Mouse (Mus musculus) limb, embryonic 14.5 days (tissue): ENCODE measurements around the gene Bcl2a1a. TPM values are rescaled to one million over a fixed set of nuclear protein-coding genes. Genes with fewer than 3 reads are reported as not detected.
"Not testable (repeated sequence)": the region's sequence is repeated elsewhere in the genome, so short reads cannot be mapped to it uniquely, and the experiment has no call there.

Source experiments
- ATAC-seq: fragments of 200-750 bp; cut with Nextera tagmentation; 2 replicates; pipeline ENCODE4 v1.8.0; 2017; ENCODE audit warnings: low read depth, moderate number of reproducible peaks, moderate TSS enrichment; ENCODE audit not compliant: low FRiP score
- DNase-seq: peaks from one replicate; pipeline ENCODE4 v3.0.0-alpha.2; 2015; ENCODE audit warnings: low spot score
- H3K27ac ChIP-seq: fragments of 300-500 bp; sonication (generic); replicated peaks from 2 replicates; pipeline ENCODE4 v1.5.1; 2014; ENCODE audit warnings: low read depth, mild to moderate bottlenecking, low read length, moderate library complexity, mixed read lengths
- H3K27me3 ChIP-seq: fragments of 300-500 bp; sonication (generic); 2 replicates; pipeline ENCODE4 v1.6.1; 2014; ENCODE audit warnings: low read length, mixed read lengths; ENCODE audit not compliant: control insufficient read depth, insufficient read depth
- H3K36me3 ChIP-seq: fragments of 300-500 bp; sonication (generic); 2 replicates; pipeline ENCODE4 v1.6.1; 2014; ENCODE audit warnings: mild to moderate bottlenecking, low read length, moderate library complexity, mixed read lengths; ENCODE audit not compliant: control insufficient read depth, insufficient read depth
- H3K4me1 ChIP-seq: fragments of 300-500 bp; sonication (generic); 2 replicates; pipeline ENCODE4 v1.6.1; 2014; ENCODE audit warnings: antibody characterized with exemption, low read length, mixed read lengths; ENCODE audit not compliant: control insufficient read depth, insufficient read depth
- H3K4me2 ChIP-seq: fragments of 300-500 bp; sonication (generic); replicated peaks from 2 replicates; pipeline ENCODE4 v1.6.1; 2014; ENCODE audit warnings: low read depth, mild to moderate bottlenecking, low read length, moderate library complexity; ENCODE audit not compliant: severe bottlenecking
- H3K4me3 ChIP-seq: fragments of 300-500 bp; sonication (generic); replicated peaks from 2 replicates; pipeline ENCODE4 v1.5.1; 2014; ENCODE audit warnings: low read length
- H3K9ac ChIP-seq: fragments of 300-500 bp; sonication (generic); 2 replicates; pipeline ENCODE4 v1.6.1; 2014; ENCODE audit warnings: mild to moderate bottlenecking, low read depth, low read length, moderate library complexity; ENCODE audit not compliant: severe bottlenecking
- H3K9me3 ChIP-seq: fragments of 300-500 bp; sonication (generic); 2 replicates; pipeline ENCODE4 v1.6.1; 2016; ENCODE audit warnings: low read length; ENCODE audit not compliant: control insufficient read depth
- POLR2A ChIP-seq: fragments of 200-500 bp; IDR thresholded peaks from 2 replicates; pipeline ENCODE4 v1.8.0; 2012; ENCODE audit warnings: inconsistent platforms, mild to moderate bottlenecking, moderate library complexity, borderline replicate concordance; ENCODE audit not compliant: insufficient read depth, insufficient read length; ENCODE audit errors: extremely low read depth
- WGBS: fragments of 180-500 bp; shearing (Covaris S2); extraction: QIAGEN DNeasy Blood & Tissue Kit; methylation state at CpG from one replicate; pipeline ENCODE4 v1.1.7; 2014; 5-methylcytosine and 5-hydroxymethylcytosine counted together
- polyA plus RNA-seq, 2 experiments: library from polyadenylated mRNA; depleted of rRNA in 1 of 2; stranded (reverse) in 1 of 2; unstranded in 1 of 2; fragments of >200 nt; fragmentation: Nextera tagmentation in 1 of 2; extraction: Ambion mirVana in 1 of 2; gene quantifications; 2 replicates each; pipeline versions ENCODE4 v1.2.1 to v1.2.3; 2012 to 2014

Gene Bcl2a1a
- polyA plus RNA-seq, 2 experiments: 0.13 TPM; not detected in 1

DNA sequence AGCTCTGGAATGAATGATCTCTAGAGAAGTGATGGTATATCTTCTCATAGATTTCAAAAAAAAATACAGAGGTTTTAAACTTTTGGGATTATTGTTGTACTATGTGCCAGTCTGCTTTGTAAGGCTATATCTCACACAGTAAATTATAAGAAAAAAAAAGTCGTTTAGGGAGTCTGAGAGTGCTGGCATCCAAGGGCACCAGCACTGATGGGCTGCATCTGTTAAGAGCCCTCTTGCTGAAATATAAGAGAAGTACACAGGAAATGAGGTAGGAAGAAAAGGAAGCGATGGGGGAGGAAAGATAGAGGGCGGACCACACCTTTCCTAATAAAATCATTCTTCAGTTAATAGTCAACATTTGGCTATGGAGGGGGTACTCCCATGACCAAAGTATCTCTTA, 2.2 kb downstream of the Bcl2a1a start:
- no peaks in the 10 kb centered on the region for H3K9me3 ChIP-seq
- no peak overlapping the region for H3K4me2 ChIP-seq
- no peak for DNase-seq
- no peak overlapping the region for H3K27ac ChIP-seq
- H3K27me3 ChIP-seq: no peaks in the 10 kb centered on the region
- 77% methylated on average over 3 of the region's 3 CpGs for WGBS
- H3K36me3 ChIP-seq: no peaks in the 10 kb centered on the region
- no peak overlapping the region for H3K9ac ChIP-seq
- ATAC-seq: no peak
- H3K4me1 ChIP-seq: no peaks in the 10 kb centered on the region
- no peak overlapping the region for H3K4me3 ChIP-seq
- no peak for TF ChIP-seq POLR2A

- DNase-seq, H3K36me3 ChIP-seq, H3K4me3 ChIP-seq, H3K9ac ChIP-seq, H3K27ac ChIP-seq, H3K4me1 ChIP-seq, H3K4me2 ChIP-seq, ATAC-seq, H3K9me3 ChIP-seq, H3K27me3 ChIP-seq: not testable (repeated sequence)
- WGBS: 47% methylated on average over 1 of the region's 1 CpGs
Observed at GRCm38 (mm10) chr9:88959981-88960380, 3.3 kb downstream of the Bcl2a1a start.

GRCm38 (mm10) chr9:88966462-88966861, 9.8 kb downstream of the Bcl2a1a start:
- not testable (repeated sequence) for DNase-seq, H3K4me3 ChIP-seq, H3K4me2 ChIP-seq, H3K27me3 ChIP-seq, H3K9ac ChIP-seq, H3K27ac ChIP-seq, ATAC-seq, H3K36me3 ChIP-seq, H3K4me1 ChIP-seq, H3K9me3 ChIP-seq
- WGBS: no CpG with 5 or more reads among the region's 6 CpGs

DNA sequence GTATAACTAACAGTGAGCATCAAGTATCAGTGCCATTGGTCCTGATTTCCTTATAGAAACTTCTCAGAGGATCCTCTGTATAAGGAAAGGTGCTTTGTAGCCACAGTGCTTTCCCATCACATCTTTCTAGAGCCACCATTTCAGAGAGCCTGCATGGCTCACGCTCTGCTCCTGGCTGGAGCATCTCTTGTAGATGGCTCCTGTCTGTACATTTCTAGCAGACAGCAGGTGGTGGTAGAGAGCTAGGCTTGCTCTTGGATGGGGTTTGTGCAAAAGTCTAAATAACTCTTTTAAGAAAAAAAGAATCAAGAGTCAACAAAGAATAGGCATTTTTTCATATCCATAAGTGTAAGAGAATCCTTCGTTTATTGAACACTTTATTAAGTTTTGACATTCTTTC, 12.8 kb downstream of the Bcl2a1a start:
- WGBS: no CpG with 5 or more reads among the region's 2 CpGs
- not testable (repeated sequence) for H3K27ac ChIP-seq, H3K36me3 ChIP-seq, H3K4me1 ChIP-seq, H3K4me2 ChIP-seq, H3K9me3 ChIP-seq, ATAC-seq, H3K9ac ChIP-seq, DNase-seq, H3K4me3 ChIP-seq, H3K27me3 ChIP-seq

DNA sequence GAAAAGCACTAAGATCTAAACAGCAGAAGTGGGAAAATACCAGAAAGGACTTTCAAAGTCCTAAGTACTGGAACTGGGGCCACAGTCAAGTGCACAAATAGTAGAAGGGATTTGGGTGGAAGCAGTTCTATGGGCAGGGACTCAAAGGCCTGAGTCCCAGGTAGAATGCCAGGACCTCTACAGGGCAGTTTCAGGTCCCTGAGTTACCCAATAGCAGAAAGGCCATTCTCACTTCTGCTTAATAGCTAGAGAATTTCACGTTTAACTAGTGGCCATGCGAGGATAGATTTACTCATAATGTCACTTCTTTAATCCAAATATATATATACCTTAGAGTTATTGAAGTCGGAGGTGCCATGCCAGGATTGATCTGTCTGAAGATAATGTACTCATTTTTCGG, 20.2 kb downstream of the Bcl2a1a start:
- not testable (repeated sequence) for ATAC-seq, H3K4me2 ChIP-seq, H3K4me3 ChIP-seq, H3K27ac ChIP-seq, H3K4me1 ChIP-seq, H3K27me3 ChIP-seq, H3K9ac ChIP-seq, DNase-seq, H3K9me3 ChIP-seq, H3K36me3 ChIP-seq
- 80% methylated on average over 4 of the region's 4 CpGs for WGBS

GRCm38 (mm10) chr9:88979781-88980180, 23.1 kb downstream of the Bcl2a1a start:
- not testable (repeated sequence) for DNase-seq
- WGBS: 91% methylated on average over 2 of the region's 2 CpGs

DNA sequence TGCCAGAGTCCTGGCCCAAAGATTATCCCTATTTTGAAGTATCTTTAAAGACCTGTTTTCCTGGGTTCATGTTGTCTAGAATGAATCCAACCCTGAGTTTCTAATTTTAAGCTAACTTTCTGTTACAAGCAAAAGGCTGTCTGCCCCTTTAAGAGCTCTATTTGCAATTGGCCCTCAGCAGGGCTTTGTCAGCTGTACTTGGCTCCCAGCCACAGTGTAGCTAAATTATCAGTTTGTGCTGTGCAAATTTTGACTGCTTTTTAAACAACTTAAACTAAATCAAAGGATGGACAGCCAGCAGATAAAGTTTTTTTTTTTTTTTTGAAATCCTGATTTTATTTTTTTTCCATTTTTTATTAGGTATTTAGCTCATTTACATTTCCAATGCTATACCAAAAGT, 44.8 kb downstream of the Bcl2a1a start:
- not testable (repeated sequence) for H3K4me2 ChIP-seq, H3K27ac ChIP-seq, H3K27me3 ChIP-seq, H3K9ac ChIP-seq, H3K4me3 ChIP-seq, H3K36me3 ChIP-seq, H3K9me3 ChIP-seq, DNase-seq, H3K4me1 ChIP-seq, ATAC-seq

More at GRCm38 (mm10) chr9:88979781-88980180, 23.1 kb downstream of the Bcl2a1a start:
- H3K4me1 ChIP-seq, ATAC-seq, H3K27me3 ChIP-seq, H3K9ac ChIP-seq, H3K36me3 ChIP-seq, H3K4me2 ChIP-seq, H3K27ac ChIP-seq, H3K4me3 ChIP-seq, H3K9me3 ChIP-seq: not testable (repeated sequence)
